Mouse (Mus musculus) liver, embryonic 11.5 days (tissue): ENCODE results near the gene Map7d3. TPM values are rescaled to one million over a fixed set of nuclear protein-coding genes. Genes with fewer than 3 reads are reported as not detected.

Experiments used
- ATAC-seq: fragments of 200-750 bp; cut with Nextera tagmentation; replicated peaks from 2 replicates; pipeline ENCODE4 v1.8.0; 2017; ENCODE audit warnings: moderate number of reproducible peaks, mild to moderate bottlenecking, moderate TSS enrichment, moderate library complexity; ENCODE audit not compliant: low FRiP score
- DNase-seq: peaks from one replicate; pipeline ENCODE4 v3.0.0-alpha.2; 2017; ENCODE audit warnings: low spot score
- H3K27ac ChIP-seq: fragments of 300-500 bp; sonication (generic); 2 replicates; pipeline ENCODE4 v1.5.1; 2014; ENCODE audit warnings: mild to moderate bottlenecking, low read depth, low read length, control low read depth
- H3K27me3 ChIP-seq: fragments of 300-500 bp; sonication (generic); replicated peaks from 2 replicates; pipeline ENCODE4 v1.6.1; 2014; ENCODE audit warnings: low read length, mixed read lengths; ENCODE audit not compliant: control insufficient read depth, insufficient read depth
- H3K36me3 ChIP-seq: fragments of 300-500 bp; sonication (generic); 2 replicates; pipeline ENCODE4 v1.6.1; 2014; ENCODE audit warnings: mild to moderate bottlenecking, low read length, moderate library complexity, mixed read lengths; ENCODE audit not compliant: control insufficient read depth, insufficient read depth
- H3K4me1 ChIP-seq: fragments of 300-500 bp; sonication (generic); replicated peaks from 2 replicates; pipeline ENCODE4 v1.6.1; 2014; ENCODE audit warnings: low read length, mixed read lengths; ENCODE audit not compliant: control insufficient read depth, insufficient read depth
- H3K4me2 ChIP-seq: fragments of 300-500 bp; sonication (generic); 2 replicates; pipeline ENCODE4 v1.6.1; 2014; ENCODE audit warnings: mild to moderate bottlenecking, control low read depth, moderate library complexity
- H3K4me3 ChIP-seq: fragments of 300-500 bp; sonication (generic); 2 replicates; pipeline ENCODE4 v1.5.1; 2014; ENCODE audit warnings: low read depth, low read length, control low read depth
- H3K9ac ChIP-seq: fragments of 300-500 bp; sonication (generic); 2 replicates; pipeline ENCODE4 v1.6.1; 2014; ENCODE audit warnings: low read depth, low read length, control low read depth
- H3K9me3 ChIP-seq: fragments of 300-500 bp; sonication (generic); 2 replicates; pipeline ENCODE4 v1.6.1; 2016; ENCODE audit warnings: low read length, inconsistent platforms, mixed read lengths; ENCODE audit not compliant: control insufficient read depth
- WGBS: fragments of 180-500 bp; shearing (Covaris S2); extraction: QIAGEN DNeasy Blood & Tissue Kit; methylation state at CpG from one replicate; pipeline ENCODE4 v1.1.7; 2014; 5-methylcytosine and 5-hydroxymethylcytosine counted together
- polyA plus RNA-seq: library from polyadenylated mRNA; unstranded; fragments of >200 nt; fragmentation: Nextera tagmentation; extraction: Ambion mirVana; gene quantifications from 2 replicates; pipeline ENCODE4 v1.2.1, GENCODE M21; 2014

Map7d3 gene
- polyA plus RNA-seq, 1 experiment from 2014 or later, result 1.4 TPM

DNA sequence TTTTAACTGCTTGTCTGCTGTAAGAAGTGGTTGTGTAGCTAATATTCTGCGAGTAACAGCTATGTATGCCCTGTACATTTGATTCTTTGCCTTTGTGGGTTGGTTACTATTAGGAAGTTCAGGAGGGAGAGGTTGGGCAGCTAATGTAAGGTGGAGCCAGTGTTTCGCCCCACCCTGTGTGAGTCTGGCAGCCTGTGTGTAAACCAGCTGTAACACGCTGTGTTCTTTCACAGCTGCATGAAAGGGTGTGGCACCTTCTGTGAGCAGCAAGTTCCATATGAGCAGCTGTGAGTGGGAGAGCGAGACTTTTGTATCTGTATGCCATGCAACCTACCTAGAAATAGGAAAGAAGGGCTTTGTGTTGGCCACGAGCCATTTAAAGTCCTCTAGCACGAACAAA lies 70.0 kb downstream of the Map7d3 start:
- Histone ChIP-seq H3K9me3 (no peaks in the 10 kb centered on the region), H3K36me3 (no peaks in the 10 kb centered on the region), H3K9ac (no peak overlapping the region), H3K27me3 (no peaks in the 10 kb centered on the region), H3K4me3 (no peak overlapping the region), H3K4me1 (no peaks in the 10 kb centered on the region), H3K4me2 (no peak overlapping the region), H3K27ac (no peak overlapping the region)
- no peak for ATAC-seq
- DNase-seq, result no peak
- 76% methylated on average over 6 of the region's 6 CpGs for WGBS

DNA sequence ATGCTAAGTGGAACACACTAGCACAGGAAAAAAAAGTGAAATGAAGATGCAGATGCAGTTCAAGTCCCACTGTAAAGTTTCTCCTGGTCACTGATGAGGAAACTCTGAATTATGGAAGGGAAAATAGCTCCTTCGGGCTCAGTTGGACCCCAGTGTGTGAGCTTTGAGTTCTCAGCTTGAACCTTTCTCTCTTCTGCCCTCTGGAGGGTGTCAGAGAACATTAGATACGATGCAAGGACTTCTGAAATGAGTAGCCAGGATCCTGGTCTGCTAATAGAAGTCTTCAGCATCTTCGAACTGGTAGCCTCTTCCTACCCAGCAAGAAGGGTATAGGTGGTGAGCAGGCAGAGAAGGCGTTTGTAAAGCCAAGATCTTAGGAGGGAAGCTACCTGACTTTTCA lies 70.6 kb downstream of the Map7d3 start:
- no peak overlapping the region for H3K4me3 ChIP-seq
- H3K27ac ChIP-seq, result no peak overlapping the region
- ATAC-seq (no peak), DNase-seq (no peak)
- no peaks in the 10 kb centered on the region for H3K4me1 ChIP-seq
- no peaks in the 10 kb centered on the region for H3K36me3 ChIP-seq
- 48% methylated on average over 4 of the region's 4 CpGs for WGBS
- no peaks in the 10 kb centered on the region for H3K9me3 ChIP-seq
- no peaks in the 10 kb centered on the region for H3K27me3 ChIP-seq
- H3K4me2 ChIP-seq, result no peak overlapping the region
- no peak overlapping the region for H3K9ac ChIP-seq

Other genes starting within 250 kb of the Map7d3 start
- 20.2 and 25.0 TPM in 2 replicates for gene Mmgt1, start 224.3 kb downstream of the Map7d3 start, polyA plus RNA-seq
- gene Slc9a6, start 212.6 kb downstream of the Map7d3 start, polyA plus RNA-seq, result 6.8 and 7.3 TPM in 2 replicates
- 17.2 and 19.7 TPM in 2 replicates for gene Fhl1, start 90.5 kb downstream of the Map7d3 start, polyA plus RNA-seq
- not detected in 2 replicates for gene Adgrg4, start 47.8 kb upstream of the Map7d3 start, polyA plus RNA-seq
- gene Brs3, start 220.7 kb upstream of the Map7d3 start, polyA plus RNA-seq, result not detected in 2 replicates
- 50.6 and 55.4 TPM in 2 replicates for gene Htatsf1, start 231.3 kb upstream of the Map7d3 start, polyA plus RNA-seq